Mouse (Mus musculus): Measurements from ENCODE around the gene Psmb9. TPM values are rescaled to one million over a fixed set of nuclear protein-coding genes. Genes with fewer than 3 reads are reported as not detected.

Gene Psmb9
- polyA plus RNA-seq, 1 experiment = 0.26 TPM

GRCm38 (mm10) chr17:34217986-34218385, 30.4 kb upstream of the Psmb9 start:
- Histone ChIP-seq H3ac (ENCODE audit: control insufficient read depth, insufficient read length) (no peak overlapping the region), H3K79me2 (ENCODE audit: control insufficient read depth, insufficient read depth) (no peaks in the 10 kb centered on the region), H3K36me3 (ENCODE audit: control insufficient read depth, insufficient read depth) (no peaks in the 10 kb centered on the region), H3K4me3 (no peak overlapping the region), H3K27me3 (ENCODE audit: control insufficient read depth, insufficient read depth, insufficient read length) (peaks cover 46% of the 10 kb centered on the region), H3K4me2 (ENCODE audit: low read depth) (no peak overlapping the region)
- TF ChIP-seq REST (IDR thresholded peaks at IDR 0.05; ENCODE audit: insufficient read depth, insufficient read length) (no peak), POLR2AphosphoS2 (IDR thresholded peaks at IDR 0.05; ENCODE audit: insufficient read length, low read depth) (no peak), TCF12 (IDR thresholded peaks at IDR 0.05; ENCODE audit: insufficient read depth, poor library complexity, severe bottlenecking) (no peak), CEBPB (IDR thresholded peaks at IDR 0.05; ENCODE audit: insufficient read depth, poor library complexity, severe bottlenecking) (no peak), E2F4 (IDR thresholded peaks at IDR 0.05; ENCODE audit: insufficient read depth) (no peak), POLR2A (IDR thresholded peaks at IDR 0.05; ENCODE audit: insufficient read length, low read depth) (no peak), TCF3 (IDR thresholded peaks at IDR 0.05; ENCODE audit: insufficient read length, low read depth) (no peak), MYOG (IDR thresholded peaks at IDR 0.05; ENCODE audit: control insufficient read depth in 1 of 3, insufficient read depth in 1 of 3, insufficient read length in 2 of 3, low read depth in 2 of 3) (no peak), MYOD1 (IDR thresholded peaks at IDR 0.05; ENCODE audit: control insufficient read depth in 1 of 3, insufficient read length in 2 of 3, low read depth in 2 of 3) (no peak), USF1 (IDR thresholded peaks at IDR 0.05; ENCODE audit: low read depth) (no peak), SRF (IDR thresholded peaks at IDR 0.05; ENCODE audit: control insufficient read depth, insufficient read length, low read depth) (no peak), MAX (IDR thresholded peaks at IDR 0.05; ENCODE audit: low read depth) (no peak)

- Histone ChIP-seq H3K4me2 (ENCODE audit: low read depth) (no peak overlapping the region), H3ac (ENCODE audit: control insufficient read depth, insufficient read length) (no peak overlapping the region), H3K79me2 (ENCODE audit: control insufficient read depth, insufficient read depth) (no peaks in the 10 kb centered on the region), H3K36me3 (ENCODE audit: control insufficient read depth, insufficient read depth) (no peaks in the 10 kb centered on the region), H3K4me3 (no peak overlapping the region), H3K27me3 (ENCODE audit: control insufficient read depth, insufficient read depth, insufficient read length) (peaks cover 46% of the 10 kb centered on the region)
- no peak for TF ChIP-seq CEBPB (IDR thresholded peaks at IDR 0.05; ENCODE audit: insufficient read depth, poor library complexity, severe bottlenecking)
- TF ChIP-seq E2F4 (IDR thresholded peaks at IDR 0.05; ENCODE audit: insufficient read depth) = no peak
- TF ChIP-seq SRF (IDR thresholded peaks at IDR 0.05; ENCODE audit: control insufficient read depth, insufficient read length, low read depth) = no peak
- no peak for TF ChIP-seq MYOD1 (IDR thresholded peaks at IDR 0.05; ENCODE audit: control insufficient read depth in 1 of 3, insufficient read length in 2 of 3, low read depth in 2 of 3)
- TF ChIP-seq TCF3 (IDR thresholded peaks at IDR 0.05; ENCODE audit: insufficient read length, low read depth) = no peak
- TF ChIP-seq USF1 (IDR thresholded peaks at IDR 0.05; ENCODE audit: low read depth) = no peak
- no peak for TF ChIP-seq REST (IDR thresholded peaks at IDR 0.05; ENCODE audit: insufficient read depth, insufficient read length)
- no peak for TF ChIP-seq MYOG (IDR thresholded peaks at IDR 0.05; ENCODE audit: control insufficient read depth in 1 of 3, insufficient read depth in 1 of 3, insufficient read length in 2 of 3, low read depth in 2 of 3)
- no peak for TF ChIP-seq MAX (IDR thresholded peaks at IDR 0.05; ENCODE audit: low read depth)
- TF ChIP-seq POLR2AphosphoS2 (IDR thresholded peaks at IDR 0.05; ENCODE audit: insufficient read length, low read depth) = no peak
- TF ChIP-seq POLR2A (IDR thresholded peaks at IDR 0.05; ENCODE audit: insufficient read length, low read depth) = no peak
- no peak for TF ChIP-seq TCF12 (IDR thresholded peaks at IDR 0.05; ENCODE audit: insufficient read depth, poor library complexity, severe bottlenecking)
These were observed 29.8 kb upstream of the Psmb9 start for GRCm38 (mm10) chr17:34217216-34217928.

GRCm38 (mm10) chr17:34215176-34215575, 27.6 kb upstream of the Psmb9 start:
- H3K27me3 ChIP-seq (ENCODE audit: control insufficient read depth, insufficient read depth, insufficient read length) = peaks cover 52% of the 10 kb centered on the region
- H3K36me3 ChIP-seq (ENCODE audit: control insufficient read depth, insufficient read depth) = no peaks in the 10 kb centered on the region
- no peak overlapping the region for H3K4me2 ChIP-seq (ENCODE audit: low read depth)
- H3K4me3 ChIP-seq = no peak overlapping the region
- no peaks in the 10 kb centered on the region for H3K79me2 ChIP-seq (ENCODE audit: control insufficient read depth, insufficient read depth)
- TF ChIP-seq E2F4 (IDR thresholded peaks at IDR 0.05; ENCODE audit: insufficient read depth) = no peak
- no peak for TF ChIP-seq POLR2AphosphoS2 (IDR thresholded peaks at IDR 0.05; ENCODE audit: insufficient read length, low read depth)
- no peak for TF ChIP-seq USF1 (IDR thresholded peaks at IDR 0.05; ENCODE audit: low read depth)
- no peak for TF ChIP-seq TCF3 (IDR thresholded peaks at IDR 0.05; ENCODE audit: insufficient read length, low read depth)
- no peak for TF ChIP-seq POLR2A (IDR thresholded peaks at IDR 0.05; ENCODE audit: insufficient read length, low read depth)
- TF ChIP-seq MYOG (IDR thresholded peaks at IDR 0.05; ENCODE audit: control insufficient read depth in 1 of 3, insufficient read depth in 1 of 3, insufficient read length in 2 of 3, low read depth in 2 of 3) = no peak
- TF ChIP-seq MAX (IDR thresholded peaks at IDR 0.05; ENCODE audit: low read depth) = no peak
- TF ChIP-seq CEBPB (IDR thresholded peaks at IDR 0.05; ENCODE audit: insufficient read depth, poor library complexity, severe bottlenecking) = no peak
- TF ChIP-seq REST (IDR thresholded peaks at IDR 0.05; ENCODE audit: insufficient read depth, insufficient read length) = no peak
- no peak for TF ChIP-seq MYOD1 (IDR thresholded peaks at IDR 0.05; ENCODE audit: control insufficient read depth in 1 of 3, insufficient read length in 2 of 3, low read depth in 2 of 3)
- no peak for TF ChIP-seq SRF (IDR thresholded peaks at IDR 0.05; ENCODE audit: control insufficient read depth, insufficient read length, low read depth)
- TF ChIP-seq TCF12 (IDR thresholded peaks at IDR 0.05; ENCODE audit: insufficient read depth, poor library complexity, severe bottlenecking) = no peak
- no peak overlapping the region for H3ac ChIP-seq (ENCODE audit: control insufficient read depth, insufficient read length)

DNA sequence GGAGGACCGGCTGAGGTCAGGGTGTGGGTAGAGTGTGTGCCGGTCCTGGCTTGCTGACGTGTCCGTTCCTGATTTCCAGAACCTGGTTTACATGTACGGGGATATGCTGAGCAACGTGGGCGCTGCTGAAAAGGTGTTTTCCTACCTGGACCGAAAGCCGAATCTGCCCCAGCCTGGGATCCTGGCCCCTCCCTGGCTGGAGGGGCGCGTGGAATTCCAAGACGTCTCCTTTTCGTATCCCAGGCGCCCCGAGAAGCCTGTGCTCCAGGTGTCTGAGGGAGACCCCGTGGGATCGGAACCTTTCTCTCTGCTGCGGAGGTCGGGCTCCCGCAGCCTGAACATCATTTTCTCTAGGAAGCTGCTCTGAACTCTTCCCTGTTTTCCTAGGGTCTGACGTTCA, 26.4 kb upstream of the Psmb9 start:
- Histone ChIP-seq H3K79me2 (ENCODE audit: control insufficient read depth, insufficient read depth) (no peaks in the 10 kb centered on the region), H3K36me3 (ENCODE audit: control insufficient read depth, insufficient read depth) (no peaks in the 10 kb centered on the region), H3K27me3 (ENCODE audit: control insufficient read depth, insufficient read depth, insufficient read length) (peaks cover 50% of the 10 kb centered on the region), H3K4me2 (ENCODE audit: low read depth) (no peak overlapping the region), H3ac (ENCODE audit: control insufficient read depth, insufficient read length) (no peak overlapping the region), H3K4me3 (no peak overlapping the region)
- TF ChIP-seq TCF3 (IDR thresholded peaks at IDR 0.05; ENCODE audit: insufficient read length, low read depth) (no peak), POLR2AphosphoS2 (IDR thresholded peaks at IDR 0.05; ENCODE audit: insufficient read length, low read depth) (no peak), MYOD1 (IDR thresholded peaks at IDR 0.05; ENCODE audit: control insufficient read depth in 1 of 3, insufficient read length in 2 of 3, low read depth in 2 of 3) (no peak), SRF (IDR thresholded peaks at IDR 0.05; ENCODE audit: control insufficient read depth, insufficient read length, low read depth) (no peak), MYOG (IDR thresholded peaks at IDR 0.05; ENCODE audit: control insufficient read depth in 1 of 3, insufficient read depth in 1 of 3, insufficient read length in 2 of 3, low read depth in 2 of 3) (no peak), USF1 (IDR thresholded peaks at IDR 0.05; ENCODE audit: low read depth) (no peak), CEBPB (IDR thresholded peaks at IDR 0.05; ENCODE audit: insufficient read depth, poor library complexity, severe bottlenecking) (no peak), TCF12 (IDR thresholded peaks at IDR 0.05; ENCODE audit: insufficient read depth, poor library complexity, severe bottlenecking) (no peak), REST (IDR thresholded peaks at IDR 0.05; ENCODE audit: insufficient read depth, insufficient read length) (no peak), POLR2A (IDR thresholded peaks at IDR 0.05; ENCODE audit: insufficient read length, low read depth) (no peak), E2F4 (IDR thresholded peaks at IDR 0.05; ENCODE audit: insufficient read depth) (no peak), MAX (IDR thresholded peaks at IDR 0.05; ENCODE audit: low read depth) (no peak)

Measured in myocyte (in vitro differentiated cells).